Mouse (Mus musculus): ENCODE measurements around the gene Psmc6.

The Psmc6 gene

DNA sequence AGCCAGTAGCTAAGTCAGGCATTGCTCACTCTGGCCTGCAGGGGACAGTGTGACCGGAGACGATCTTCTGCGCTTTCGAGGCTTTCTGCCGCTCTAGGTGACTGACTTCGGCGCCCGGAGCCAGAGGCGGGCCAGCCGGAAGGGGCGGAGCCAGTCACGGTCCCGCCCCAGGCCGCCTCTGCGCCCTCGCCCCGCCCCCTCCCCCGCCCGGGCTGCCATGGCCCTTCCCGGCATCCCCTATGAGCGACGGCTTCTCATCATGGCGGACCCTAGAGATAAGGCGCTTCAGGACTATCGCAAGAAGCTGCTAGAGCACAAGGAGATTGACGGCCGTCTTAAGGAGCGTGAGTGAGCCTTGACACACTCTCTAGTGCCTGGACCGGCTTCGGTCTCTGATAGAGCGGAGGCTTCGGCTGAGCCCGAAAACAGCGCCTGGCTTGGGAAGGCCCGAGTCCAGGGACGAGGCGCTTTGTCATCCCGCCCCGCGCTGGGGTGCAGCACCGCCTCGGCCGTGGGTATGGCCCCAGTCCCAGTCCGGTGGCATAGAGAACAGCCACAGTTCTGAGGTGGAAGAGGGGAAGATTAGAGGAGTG, at the start of gene Psmc6:
Psmc6 (plus strand) TSS at position 200 of the 593 bp plus-strand sequence.
- peak; percentile 97 for DNase-seq (ENCODE audit: low spot score)

- no peak for DNase-seq (ENCODE audit: low spot score)
Observed at GRCm38 (mm10) chr14:45282066-45282465, 47.5 kb upstream of the Psmc6 start.

DNA sequence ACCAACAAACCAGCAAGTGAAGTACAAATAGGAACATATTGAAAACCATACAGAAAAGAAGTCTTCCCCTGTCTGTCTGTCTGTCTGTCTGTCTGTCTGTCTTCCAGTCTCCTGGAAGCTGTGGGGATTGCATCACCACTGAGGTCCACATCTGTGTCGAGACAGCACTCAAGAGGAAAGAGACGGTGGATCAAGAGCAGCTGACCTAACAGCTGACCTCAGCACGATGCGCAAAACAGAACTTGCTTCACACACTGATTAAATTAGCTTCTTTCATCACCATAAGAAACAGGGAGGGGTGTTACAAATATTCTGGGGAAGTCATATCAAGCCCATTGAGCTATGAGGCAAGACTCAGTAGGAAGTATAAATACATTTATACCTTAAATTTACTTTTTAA, 38.0 kb upstream of the Psmc6 start:
- no peak for DNase-seq (ENCODE audit: low spot score)

DNA sequence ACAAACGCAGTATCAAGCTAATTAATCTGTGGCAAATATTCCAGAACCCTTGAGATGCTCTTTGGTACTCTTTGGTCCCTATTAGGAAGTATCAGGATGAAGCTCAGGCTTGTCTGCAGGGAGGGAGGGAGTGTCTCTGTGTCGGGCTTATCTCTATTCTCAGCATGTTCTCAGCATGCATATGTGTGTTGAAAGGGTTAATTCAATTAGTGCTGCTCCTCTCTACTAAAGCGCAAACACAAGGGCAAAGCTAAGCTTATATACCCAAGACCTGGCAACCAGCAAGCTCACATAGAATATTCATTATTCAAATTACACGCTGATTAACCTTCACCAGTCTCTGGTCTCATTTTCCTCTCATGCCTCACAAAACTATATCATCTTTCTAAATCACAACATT, 25.6 kb upstream of the Psmc6 start:
- DNase-seq (ENCODE audit: low spot score): no peak

GRCm38 (mm10) chr14:45304389-45304788, 25.2 kb upstream of the Psmc6 start:
- DNase-seq (ENCODE audit: low spot score): no peak

GRCm38 (mm10) chr14:45305852-45306251, 23.7 kb upstream of the Psmc6 start:
- DNase-seq (ENCODE audit: low spot score): no peak

DNA sequence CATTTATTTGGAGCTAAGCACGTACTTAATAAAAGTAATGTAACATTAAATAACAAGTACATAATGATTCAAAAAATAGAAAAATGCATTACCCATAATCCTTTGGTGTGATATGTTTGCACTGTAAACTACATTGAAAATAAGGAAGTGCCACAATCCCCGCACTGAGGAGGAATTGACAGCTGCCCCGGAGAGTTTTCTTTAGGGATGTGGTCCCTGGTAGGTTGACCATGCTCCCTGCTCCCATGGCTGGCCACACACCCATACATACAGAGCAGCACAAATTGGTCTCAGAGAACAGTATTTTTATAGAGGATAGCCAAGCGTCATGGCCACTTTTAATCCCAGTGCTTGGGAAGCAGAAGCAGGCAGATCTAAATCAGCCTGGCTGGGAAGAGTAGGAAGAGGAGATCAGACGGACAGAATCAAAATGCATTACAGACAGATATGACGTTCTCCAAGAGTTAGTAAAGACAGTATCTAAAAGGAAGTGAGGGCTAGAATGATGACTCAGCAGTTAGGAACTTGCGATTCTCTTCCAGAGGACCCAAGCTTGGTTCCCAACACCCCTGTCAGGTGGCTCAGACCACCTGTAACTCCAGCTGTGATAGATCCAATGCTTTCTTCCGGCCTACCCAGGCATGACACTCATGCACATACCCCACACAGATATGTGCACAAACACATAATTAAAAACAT, 21.8 kb upstream of the Psmc6 start:
- no peak for DNase-seq (ENCODE audit: low spot score)

DNA sequence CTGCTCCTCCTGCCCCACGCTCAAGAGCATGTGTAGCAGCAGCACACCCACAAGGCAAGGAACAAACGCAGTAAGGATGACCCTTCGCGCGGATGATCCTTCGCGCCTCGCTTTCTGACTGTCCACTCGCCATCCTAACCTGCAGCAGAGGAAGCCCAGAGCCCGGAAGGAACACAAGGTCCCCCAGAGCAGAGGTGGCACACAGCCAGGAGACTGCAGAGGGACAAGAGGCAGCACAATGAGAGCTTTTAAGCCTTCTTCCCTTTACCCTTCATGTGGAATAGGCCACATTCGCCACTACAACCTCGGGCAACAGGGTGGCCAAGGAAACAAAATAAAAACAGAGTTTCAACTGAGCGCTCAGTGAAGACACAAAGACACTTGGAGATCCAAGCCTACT, 19.9 kb upstream of the Psmc6 start:
- no peak for DNase-seq (ENCODE audit: low spot score)

DNA sequence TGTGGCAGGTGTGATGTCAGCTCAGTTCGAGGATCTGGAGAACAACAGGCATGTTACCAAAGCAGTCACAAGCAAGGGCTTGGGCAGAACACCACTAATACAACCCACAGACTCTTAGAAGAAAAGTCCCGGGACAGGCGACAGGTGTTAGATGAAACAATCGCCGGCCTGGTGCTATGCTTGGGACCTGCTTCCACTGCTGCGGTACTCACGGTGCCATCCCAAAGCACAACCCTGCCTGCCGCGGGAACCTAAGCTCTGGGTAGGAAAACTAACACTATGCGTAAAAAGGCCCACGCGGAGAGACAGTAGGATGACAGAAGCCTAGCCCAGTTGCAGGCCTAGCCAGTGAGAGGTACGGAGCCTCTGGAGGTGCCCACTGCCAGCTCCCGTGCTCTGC, 19.5 kb upstream of the Psmc6 start:
- DNase-seq (ENCODE audit: low spot score): no peak

DNA sequence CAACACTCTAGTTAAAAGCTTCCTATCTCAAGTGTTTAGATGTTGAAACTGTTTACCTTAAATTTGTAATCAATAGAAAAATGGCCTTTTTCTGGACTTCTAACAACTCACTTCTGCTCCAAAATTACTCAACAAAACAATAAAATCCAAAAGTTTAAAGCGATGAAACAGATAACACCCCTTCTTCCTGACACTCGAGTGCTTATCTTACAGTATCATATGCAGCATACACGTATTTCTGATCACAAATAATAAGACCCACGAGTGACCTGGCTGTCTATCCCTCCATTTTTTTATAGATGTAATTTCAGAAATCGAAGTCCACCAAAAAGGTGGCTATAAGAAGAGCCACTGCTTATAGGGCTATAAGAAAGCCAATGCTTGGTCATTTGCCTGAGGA, 12.7 kb upstream of the Psmc6 start:
- no peak for DNase-seq (ENCODE audit: low spot score)

DNA sequence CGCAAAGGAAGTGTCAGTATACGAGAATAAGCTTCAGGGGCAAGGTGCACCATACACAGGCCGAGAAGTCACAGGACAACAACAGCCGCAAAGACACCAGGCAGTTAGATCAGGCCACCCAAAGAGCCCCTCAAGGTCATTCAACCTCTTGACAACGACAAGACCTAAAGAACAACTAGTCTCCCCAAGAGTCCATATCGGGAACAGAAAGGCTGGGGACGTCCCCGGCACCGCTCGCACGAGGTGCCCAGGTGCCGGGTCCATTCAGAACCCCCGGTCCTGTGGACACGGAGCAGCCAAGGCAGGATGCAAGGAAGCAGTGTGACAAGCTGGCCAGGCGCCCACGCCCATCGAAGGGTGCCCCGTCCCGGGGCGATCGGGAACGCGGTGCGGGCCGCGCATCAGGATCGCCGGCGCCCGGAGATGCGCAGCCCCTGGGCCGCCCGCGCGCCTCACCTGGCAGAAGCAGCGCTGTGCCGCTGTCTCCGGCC, 11.6 kb upstream of the Psmc6 start:
- peak; percentile 62 for DNase-seq (ENCODE audit: low spot score)

DNA sequence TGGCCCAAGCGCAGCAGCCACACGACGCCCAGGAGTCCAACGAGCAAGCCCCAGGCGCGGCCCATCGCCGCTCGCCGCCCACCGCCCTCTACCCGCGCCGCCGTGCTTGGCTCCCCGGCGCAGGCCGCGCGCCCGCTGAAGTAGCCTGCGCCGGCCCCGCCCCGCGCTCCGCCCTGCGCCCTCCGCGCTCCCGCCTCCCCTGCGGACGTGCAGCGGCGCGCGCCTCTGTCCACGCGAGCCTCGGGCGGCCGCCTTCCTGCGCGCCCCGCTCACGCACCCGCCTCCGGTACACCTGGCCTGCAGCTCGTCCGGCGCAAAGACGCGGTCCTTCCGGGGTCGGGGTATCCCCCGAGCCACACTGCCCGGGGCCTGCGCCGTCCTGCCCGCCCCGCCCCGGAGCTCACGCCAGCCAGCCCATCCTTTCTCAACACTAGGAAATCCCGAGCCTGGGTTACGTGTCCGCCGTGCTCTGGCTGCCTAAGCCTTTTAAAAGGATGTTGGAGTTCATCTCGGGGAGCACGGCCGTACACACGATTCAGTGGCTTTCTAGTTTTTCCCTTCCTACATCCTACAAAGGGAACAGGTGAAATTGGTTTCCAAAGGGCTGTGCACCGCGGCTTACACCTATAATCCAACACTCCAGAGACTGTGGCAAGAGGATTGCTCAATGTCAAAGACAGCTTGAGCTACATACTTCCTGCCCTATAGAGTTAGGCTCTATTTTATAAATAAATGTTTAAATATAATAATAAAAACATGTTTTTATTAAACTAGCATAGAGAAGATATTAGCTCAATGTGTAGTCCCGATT, 11.0 kb upstream of the Psmc6 start, which contains the start of gene Ero1l:
Ero1l (minus strand) TSS at position 346 of the 811 bp plus-strand sequence.
- DNase-seq (ENCODE audit: low spot score): peak; percentile 87

- no peak for DNase-seq (ENCODE audit: low spot score)
Observed at GRCm38 (mm10) chr14:45319237-45319610, 10.4 kb upstream of the Psmc6 start.

DNA sequence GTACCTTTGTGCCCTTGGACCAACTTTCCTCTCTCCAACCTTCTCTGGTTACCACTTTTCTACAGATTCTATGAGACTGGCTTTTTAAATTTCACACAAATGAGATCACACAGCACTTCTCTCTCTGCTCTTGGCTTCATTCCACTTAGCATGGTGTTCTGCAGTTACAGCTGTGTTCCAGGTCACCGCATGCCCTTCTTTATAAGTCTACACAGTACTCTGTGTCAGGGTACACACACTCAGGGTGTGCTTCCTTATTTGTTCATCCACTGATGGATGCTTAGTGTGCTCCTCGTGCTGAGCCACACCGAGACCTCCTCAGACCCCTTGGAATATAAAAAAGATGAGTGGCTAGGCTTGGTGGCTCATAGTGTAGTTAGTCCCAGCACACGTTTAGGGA, 9.5 kb upstream of the Psmc6 start:
- no peak for DNase-seq (ENCODE audit: low spot score)

DNA sequence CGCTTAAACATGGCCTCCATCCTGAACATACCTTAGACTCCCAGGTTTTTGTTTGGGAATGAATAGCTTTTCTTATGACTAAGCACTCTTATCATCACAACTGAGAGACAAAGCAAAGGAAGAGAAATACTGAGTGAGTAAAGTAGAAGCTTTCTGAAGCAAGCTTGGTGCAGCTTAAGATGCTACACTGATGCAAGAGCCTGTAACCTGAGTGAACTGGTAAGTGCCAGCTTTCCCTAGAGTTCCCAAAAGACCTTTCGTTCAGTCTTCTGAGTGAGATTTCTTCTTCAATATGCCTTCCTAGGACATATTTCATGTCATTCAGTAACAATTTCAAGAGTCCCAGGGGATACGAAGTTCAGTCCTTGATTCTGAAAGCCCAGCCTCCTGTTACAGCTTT, 8.5 kb upstream of the Psmc6 start:
- DNase-seq (ENCODE audit: low spot score): no peak

DNA sequence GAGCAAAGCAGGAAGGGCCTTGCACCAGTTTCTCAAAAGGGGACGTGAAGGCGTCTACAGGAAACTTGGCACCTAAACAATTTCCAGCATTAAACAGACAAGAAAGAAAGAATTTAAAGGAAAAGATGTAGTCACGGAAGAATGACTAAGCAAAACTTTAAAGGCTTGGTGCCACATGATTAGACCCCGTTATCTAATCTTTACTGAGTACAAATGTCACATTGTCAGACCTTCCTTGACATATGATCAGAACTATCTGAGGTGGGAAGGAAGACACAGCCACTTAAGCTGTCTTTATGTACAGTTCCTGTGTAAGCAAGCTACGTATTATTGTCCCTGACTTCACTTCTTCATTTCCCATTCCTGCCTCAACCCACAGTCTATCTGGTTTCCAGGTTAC, 8.0 kb upstream of the Psmc6 start:
- DNase-seq (ENCODE audit: low spot score): no peak

DNA sequence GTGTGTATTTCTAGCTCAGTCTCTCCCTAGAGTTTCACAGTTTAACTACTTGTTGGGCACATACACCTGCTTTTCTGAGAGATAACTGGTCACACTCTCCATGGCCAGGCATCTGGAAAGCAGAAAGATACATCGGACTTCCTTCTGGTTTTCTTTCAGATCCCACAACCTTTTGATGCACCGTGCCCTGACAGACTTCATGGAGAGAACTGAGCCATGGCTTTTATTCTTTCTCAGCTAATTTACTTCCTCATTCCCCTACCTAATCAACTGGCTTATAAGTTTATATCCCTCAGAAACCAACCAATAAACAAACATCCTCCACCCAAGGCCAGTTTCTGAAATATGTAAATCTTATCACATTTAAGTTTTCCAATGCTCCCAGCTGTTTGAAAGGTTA, 7.1 kb upstream of the Psmc6 start:
- no peak for DNase-seq (ENCODE audit: low spot score)

- no peak for DNase-seq (ENCODE audit: low spot score)
Observed at GRCm38 (mm10) chr14:45323320-45323719, 6.3 kb upstream of the Psmc6 start.

DNA sequence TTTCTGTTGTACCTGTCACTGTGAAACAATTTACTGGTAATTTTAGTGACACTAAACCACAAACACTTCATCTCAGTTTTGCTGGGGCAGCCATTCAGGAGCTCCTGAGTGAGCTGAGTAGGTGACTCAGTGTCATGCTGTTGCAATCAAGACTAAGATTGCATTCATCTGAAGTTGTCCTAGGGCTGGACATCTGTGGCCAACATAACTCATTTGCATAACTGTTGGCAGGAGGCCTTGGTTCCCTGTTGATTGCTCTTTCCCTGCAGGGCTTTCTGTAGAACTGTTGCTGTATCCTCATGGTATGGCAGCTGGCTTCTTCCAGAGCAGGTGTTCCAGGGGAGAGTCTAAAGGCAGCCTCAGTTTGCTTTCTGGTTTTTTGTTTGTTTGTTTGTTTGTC, 4.1 kb upstream of the Psmc6 start:
- DNase-seq (ENCODE audit: low spot score): no peak

- DNase-seq (ENCODE audit: low spot score): no peak
Observed at GRCm38 (mm10) chr14:45328072-45328713, 1.4 kb upstream of the Psmc6 start.

DNA sequence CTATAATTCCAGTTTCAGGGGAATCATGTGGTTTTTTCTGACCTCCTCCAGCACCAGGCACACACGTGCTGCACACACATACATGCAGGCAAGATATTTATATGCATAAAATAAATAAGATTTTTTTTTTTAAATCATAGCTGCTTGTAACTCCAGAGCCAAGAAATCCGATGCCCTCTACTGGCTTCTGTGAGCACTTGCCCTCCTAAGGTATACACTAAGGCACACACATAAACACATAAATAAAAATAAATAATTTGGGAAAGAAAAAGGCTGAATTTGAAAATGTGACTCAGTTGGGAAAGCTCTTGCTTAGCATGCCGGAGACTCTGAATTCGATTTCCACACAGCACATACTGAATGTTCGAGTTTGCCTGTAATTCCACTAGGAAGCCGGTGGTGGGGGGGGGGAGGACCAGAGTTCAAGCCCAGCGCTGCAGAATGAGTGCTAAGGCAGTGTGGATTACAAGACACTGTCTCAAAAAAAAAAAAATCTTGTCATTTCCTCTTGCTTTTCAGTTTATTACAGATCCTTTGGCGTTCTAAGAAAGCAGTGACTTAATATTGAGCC, 485 bp upstream of the Psmc6 start:
- DNase-seq (ENCODE audit: low spot score): no peak

Measured in embryo, embryonic 10.5 days (tissue).